Mouse (Mus musculus) frontal cortex, postnatal 36 days (tissue): ENCODE data around the gene Mmp20.

Source experiments
- DNase-seq, 2 experiments: peaks; one replicate each; pipeline ENCODE4 v3.0.0; 2022; ENCODE audit warnings: low spot score in 2 of 2

The Mmp20 gene

DNA sequence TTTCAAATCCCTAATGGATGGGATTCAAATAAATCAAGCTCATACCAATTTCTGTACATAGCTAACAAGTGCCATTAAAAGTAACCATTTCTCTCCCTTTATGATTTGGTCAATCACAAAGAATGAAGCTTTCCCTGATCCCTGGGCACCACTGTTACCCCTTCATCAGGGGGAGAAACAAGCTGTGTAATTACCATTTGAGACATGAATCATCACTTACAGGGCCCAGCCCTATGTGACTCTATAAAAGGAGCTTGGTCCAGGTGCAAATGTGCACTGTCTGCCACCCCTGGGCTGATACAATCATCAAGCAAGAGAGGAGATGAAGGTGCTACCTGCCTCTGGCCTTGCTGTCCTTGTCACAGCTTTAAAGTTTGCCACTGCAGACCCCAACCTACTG lies at the start of gene Mmp20:
Gene Mmp20 (plus strand): TSS at position 301 of the 400 bp plus-strand sequence.
- no peak for DNase-seq

DNA sequence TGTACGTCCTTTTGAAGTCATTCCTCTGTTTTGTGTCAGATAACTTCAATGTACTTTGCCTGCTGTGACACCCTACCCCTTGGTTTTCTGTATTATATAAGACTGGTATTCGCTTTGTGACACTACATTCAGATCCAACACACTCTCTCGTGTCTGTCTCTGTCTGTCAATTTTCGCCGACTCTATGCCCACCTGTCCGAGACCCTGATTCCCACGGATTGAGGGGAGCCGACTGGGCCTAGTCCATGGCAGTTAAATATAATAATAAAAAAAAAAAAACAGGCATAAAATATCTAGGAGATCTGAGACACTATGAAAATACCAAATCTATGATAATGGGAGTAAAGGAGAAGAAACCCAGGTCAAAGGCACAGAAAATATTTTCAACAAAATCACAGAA lies 38.0 kb upstream of the Mmp20 start:
- no peak for DNase-seq

DNA sequence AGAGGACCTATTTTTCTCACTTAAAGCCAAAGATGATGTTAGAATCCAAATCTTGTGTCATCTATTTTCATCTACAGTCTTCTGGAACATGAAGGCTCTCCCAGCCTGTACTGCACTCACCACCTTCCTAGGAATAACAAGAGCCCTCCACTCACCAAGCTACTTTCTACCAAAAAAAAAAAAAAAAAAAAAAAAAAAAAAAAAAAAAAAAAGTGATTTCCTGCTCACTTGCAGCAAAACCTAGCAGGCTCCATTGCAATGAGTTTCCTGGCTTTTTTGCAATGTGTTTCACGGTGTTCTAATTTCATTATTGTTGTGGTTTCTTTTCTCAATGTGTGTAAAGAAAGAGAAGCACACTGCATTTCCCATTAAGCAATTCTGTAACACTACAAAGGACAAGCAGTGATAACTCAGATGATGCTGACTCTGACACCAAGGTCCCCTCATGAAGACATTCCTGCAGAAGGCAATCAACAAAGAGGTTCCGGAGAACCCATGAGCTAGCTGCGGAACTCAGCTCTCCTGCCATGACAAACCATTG lies 34.7 kb upstream of the Mmp20 start:
- no peak for DNase-seq

DNA sequence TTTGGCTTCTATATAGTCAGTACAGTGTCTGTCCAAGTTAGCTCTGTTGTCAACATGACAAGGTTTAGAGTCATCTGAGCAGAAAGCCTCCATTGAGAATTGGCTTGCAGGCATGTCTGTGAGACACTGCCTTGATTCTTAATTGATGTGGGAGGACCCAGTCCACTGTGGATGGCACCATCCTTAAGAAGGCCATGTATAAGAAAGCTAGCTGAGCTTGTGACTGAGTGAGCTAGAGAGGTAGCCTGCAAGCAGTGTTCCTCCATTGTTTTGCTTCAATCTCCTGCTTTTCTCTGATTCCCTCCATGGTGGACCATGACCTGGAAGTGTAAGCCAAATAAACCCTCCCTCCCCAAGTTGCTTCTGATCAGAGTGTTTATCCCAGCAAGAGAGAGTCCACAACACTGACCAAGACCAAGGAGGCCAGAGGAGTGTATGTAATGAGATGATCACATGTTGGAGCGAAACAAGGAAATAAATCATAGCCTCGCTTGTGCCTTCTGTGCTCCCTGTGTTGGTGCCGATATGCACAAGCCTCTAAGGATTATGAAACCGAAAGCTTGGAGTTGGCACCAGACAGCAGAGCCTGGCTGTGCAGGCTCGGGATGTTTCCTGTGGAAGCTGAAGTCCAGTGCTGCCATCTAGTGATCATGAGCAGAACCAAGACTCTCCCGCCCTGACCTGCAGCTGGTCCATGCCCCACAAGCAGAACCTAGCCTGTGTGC lies 33.1 kb upstream of the Mmp20 start:
- DNase-seq: peak; percentile 64 to 89

DNA sequence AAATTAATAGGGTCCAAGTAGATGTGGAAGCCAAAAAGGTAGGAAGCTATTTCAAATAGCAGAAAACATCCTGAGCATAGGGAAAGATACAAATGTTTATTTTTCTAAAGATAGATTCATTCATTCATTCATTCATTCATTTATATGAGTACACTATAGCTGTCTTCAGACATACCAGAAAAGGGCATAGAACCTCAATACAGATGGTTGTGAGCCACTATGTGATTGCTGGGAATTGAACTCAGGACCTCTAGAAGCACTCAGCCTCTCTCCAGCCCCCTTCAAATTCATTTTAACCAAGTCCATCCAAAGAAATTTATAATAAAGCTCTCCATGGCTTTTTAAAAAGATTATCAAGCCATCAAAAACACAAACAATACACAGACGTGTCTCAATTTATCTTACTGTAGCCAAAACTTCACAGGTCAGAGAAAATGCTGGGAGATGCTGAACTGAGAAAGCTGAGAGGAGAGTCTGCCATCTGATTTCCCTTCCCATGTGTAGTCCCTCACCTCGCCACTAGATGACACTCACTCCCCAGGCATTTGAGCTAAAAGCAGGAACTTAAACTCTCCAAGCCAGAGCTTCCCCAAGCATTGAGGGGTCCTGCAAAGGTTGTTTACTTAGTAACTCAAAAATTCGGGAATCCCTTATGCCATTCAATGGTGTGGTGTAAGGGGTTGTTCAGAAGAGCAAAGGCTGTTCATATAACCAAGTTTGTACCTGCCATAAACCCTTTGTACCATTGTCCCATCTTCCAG lies 24.9 kb upstream of the Mmp20 start:
- DNase-seq: peak; percentile 75 to 80

DNA sequence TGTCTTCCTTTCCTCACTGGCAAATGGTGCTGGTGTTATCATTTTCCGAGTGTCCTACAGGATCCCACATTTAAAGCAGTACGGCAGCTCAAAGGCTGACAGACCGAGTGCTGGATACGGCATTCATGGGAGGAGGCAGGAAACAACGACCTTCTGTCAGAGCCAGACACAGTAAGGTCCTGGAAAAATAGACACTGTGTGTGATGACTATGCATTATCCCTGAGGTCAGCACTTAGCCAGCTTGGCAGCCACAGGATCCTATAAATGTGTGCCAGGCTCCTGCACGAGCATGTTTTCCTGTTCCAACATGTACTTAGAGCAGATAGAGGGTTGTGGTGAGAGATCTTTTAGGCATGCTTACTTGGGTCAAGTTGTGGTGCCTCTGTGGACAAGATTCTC lies 24.0 kb upstream of the Mmp20 start:
- no peak for DNase-seq

DNA sequence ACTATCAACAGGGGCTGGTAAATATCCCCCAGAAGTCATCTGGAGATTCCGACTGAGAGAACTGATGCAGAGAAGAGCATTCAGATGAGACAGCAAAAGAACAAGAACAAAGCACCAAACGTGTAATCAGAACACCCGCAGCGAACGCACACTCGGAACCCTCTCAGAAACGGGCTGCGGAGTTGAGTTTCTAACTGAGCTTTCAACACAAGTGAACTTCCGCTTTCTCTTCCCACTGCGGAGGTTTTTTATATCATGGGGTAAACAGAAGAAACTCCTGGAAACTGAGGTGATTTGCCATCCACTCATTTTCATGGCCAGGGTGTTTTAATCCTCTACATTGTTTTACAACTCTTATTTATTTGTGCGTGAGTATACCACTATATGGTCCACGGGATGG lies 22.4 kb upstream of the Mmp20 start:
- no peak for DNase-seq

DNA sequence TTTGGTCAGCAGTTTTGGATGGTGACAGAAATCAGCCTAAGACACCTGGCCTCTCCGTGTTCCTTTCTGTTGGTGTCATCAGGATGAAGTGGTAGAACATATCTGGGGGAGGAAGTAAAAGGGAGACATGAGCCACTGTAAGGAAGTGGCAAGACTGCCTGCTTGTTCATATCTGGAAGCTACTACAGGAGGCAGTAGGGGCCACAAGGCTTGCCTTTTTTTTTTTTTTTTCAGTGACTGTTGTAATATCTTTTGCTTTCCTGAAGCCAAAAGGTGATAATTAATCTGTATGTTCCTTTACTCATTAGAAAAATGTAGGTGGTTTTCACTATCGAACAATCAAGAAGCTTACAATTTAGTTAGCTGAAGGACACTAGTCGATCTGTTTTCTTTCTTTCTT lies 5.4 kb upstream of the Mmp20 start:
- no peak for DNase-seq

DNA sequence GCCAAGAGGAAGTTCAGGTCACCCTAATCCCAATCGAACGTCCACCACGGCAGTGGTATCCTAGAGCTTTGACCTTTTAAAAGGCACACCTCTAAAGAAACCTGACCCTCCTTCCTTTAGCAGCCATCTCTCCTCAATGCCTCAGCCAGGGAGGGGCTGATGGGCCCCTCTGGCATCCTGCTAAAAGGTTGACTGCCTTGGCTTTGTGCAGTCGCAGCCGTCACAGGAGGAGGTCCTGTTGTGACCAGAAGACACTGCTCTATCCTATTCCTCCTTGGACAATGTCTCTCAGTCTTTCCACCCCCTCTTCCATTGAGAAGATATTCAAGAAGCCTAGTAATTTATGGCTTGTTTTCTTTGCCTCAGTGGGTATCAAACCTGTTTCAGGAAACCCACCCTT lies 5.9 kb downstream of the Mmp20 start:
- no peak for DNase-seq

DNA sequence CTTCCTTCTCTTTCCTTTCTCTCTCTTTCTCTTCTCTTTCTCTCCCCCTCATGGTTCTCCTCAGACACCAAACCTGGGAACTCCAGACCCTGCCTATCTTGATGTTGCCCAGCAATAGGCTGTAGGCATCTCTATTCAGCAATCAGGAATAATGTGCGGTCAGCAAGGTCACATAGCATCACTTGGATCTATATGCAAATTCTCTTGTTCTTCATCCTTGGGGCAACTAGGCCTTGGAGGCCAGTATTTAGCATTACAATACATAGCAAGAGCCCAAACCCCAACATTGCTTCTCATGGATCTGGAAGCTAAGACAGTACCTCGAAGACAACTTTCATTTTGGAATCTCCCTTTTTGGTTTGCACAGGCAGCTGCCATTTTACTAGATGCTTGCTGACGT lies 19.9 kb downstream of the Mmp20 start:
- no peak for DNase-seq

DNA sequence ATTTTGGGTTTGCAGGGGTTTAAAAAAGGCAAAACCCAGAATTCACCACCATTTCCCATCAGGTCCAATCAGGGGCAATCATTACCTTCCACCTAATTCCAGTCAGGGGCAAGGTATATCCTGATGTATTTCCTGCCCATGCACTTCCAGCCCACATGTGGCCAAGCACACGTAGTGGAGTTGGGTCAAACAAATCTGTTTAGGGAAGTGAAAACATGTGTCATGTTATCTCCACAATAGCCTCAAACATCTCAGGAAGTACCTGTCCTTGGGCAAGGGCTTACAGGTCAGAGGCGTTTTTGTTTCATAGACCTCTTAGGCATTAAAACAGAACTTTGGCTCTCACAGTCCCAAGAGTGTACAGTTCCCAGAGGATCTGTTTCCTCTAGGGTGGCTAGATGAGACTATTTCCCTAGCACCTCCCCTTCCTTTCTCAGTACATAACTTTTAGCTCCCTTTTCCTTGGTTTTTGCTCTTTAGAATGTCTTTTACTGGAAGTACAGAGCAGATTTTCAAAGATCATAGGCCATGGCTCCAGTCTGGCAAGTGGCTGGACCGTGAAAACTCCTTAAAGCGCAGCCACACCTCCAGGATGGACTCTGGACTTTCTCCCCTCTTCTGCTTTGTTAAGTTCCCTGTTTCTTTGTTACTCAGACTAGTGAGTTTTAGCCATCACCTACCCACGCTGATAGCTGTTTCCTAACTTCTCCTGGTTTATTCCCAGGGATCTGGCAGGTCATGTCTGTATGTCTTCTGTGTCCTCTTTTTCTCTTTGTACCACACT lies 22.6 kb downstream of the Mmp20 start:
- no peak for DNase-seq

DNA sequence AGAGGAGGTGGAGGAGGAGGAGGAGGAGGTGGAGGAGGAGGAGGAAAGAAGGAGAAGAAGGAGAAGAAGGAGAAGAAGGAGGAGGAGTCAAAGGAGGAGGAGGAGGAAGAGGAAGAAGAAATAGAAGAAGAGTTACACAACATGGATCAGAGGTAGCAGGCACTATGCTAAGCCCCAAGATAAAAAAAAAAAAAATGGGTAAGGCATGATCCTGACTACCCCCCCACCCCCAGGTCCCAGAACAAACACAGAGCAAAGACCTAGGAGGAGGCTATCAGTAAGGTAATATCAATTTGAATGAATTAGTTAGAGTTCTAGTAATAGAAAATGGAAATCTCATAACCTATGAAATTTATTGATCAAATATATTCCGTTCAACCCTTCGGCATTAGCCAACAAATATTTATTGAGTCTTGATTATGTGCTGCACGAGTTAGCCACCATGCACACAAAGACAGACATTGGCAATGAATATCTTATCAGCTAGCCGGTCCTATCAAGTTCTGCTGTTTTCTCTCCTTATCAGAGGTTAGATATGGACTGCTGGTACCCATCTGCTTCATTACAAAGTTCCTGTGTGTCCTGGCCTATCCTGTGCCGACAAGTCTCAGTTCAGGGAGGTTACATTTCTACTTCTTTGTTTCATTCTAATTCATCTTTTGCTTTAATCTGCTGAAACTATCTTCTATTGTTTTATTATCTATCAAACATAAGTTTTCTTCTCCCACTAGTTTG lies 24.5 kb downstream of the Mmp20 start:
- DNase-seq: no peak

DNA sequence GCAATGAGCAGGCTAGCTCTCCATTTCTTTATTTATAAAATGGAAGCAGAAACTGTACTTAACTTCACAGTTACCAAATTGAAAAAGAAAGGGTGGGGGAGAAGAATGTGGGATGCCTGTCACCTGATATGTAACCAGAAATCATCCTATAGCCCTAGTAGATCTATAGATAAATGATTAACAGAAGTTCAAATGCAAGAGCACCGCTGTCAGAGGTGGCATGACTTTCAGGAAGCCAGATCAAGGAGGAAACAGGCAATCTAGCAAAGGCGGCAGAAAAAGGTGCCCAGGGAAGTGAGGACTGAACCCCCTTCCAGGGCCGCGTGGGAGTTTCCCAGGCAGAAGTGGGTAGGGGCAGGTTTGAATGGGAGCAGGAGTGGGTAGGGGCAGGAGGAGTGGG lies 29.9 kb downstream of the Mmp20 start:
- DNase-seq: no peak

DNA sequence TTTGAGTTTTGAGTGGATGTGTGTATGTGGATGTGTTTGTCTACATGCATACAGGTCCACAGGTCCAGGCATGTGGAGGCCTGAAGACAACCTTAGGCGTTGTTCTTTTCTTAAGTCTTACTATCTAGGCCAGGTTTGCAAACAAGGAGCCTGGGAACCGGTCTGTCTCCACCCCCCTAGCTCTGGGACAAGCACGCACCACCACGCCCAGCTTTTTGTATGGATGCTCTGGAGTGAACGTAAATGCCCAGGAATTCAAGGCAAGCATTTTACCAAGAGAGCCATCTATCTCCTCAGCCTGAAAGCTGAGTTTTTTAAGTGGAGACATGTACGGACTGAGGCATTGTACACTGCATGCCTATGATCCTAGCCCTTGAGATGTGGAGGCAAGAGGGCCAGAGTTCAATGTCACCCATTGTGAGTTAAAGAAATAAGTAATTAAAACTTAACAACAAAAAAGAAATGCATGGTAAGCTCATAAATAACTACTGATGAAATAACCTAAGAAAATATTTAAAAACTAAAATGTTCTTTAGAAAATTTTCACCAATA lies 31.5 kb downstream of the Mmp20 start:
- DNase-seq: no peak

DNA sequence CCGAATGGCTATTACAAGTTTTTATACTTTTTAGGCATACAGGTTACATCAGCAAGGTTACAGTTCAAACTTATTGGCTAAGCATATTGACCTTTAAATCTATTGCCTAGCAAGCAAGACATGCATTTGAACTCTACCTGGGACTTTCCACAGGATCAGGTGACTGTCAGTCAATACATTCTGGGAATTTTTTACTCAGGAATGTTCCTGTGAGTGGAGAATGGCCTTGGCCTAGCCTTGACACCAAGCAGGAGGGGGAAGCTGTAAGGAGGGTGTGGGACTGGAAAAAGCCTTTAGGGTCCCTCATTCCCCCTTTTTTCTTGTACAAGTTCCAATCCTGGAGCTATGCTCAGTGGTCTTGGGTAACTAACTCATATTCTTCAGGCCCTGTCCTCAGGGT lies 33.3 kb downstream of the Mmp20 start:
- DNase-seq: no peak

DNA sequence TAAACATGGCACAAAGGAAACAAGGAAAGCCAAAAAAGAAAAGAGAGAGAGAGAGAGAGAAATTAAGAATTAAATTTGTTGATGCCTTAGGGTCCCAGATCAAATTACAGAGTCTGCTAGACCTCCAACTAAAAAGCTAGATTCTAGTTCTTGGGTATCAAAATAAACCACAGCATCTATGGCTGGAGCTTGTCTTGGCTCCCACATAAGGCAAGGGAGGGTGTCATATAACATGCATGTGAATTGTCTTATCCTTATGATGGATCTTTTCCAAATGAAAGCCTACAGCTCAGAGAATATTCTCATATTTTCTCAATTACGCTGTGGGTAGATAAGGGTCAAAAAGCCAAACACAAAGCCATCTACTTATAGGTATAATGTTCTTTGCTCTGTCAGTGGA lies 41.6 kb downstream of the Mmp20 start:
- DNase-seq: no peak

DNA sequence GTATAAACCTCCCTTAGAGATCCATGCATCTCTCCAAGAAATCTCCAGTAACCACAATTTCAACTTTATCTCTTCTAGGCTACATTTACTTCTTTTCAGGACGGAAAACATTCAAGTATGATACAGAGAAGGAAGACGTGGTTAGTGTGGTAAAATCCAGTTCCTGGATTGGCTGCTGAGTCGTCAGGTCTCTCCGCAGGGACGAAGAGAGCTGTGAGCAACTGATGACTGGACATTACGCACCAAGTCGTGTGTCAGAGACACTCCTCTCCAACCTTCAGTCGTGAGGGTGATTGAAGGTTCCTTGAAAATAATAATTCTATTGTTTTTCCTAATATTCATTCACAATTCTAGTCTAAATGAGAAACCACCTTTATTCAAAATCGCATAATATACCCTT lies 45.0 kb downstream of the Mmp20 start:
- no peak for DNase-seq

DNA sequence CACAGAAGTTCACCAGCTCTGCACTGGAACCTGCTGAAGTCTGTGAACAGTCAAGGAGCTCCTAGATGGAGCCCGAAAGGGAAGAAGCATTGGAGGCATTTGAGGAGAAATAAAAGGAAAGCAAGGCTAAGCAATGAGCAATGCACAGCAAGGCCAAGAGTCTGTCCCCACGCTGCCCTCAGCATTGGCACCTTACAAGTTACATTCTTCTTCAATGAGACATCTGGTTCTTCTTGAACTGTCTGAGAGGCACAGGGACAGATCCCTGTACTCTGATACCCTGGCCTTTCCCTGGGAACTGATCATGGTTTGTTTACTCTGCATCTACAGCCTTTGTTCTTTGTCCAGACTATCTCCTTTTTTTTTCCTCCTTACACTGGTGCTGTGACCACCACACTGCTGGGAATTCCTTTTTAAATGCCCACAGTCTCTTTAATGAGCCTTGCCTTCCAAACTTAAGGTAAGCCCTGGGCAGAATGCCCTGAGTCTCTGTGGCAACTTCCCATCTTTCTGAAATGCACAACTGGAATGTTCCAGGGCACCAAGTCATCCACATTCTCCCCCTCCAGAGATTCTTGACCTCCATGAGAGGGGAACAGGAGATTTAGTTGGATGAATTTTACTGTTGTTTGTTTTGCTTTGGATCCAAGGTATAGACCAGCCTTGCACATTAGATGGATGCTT lies 50.3 kb downstream of the Mmp20 start:
- no peak for DNase-seq

DNA sequence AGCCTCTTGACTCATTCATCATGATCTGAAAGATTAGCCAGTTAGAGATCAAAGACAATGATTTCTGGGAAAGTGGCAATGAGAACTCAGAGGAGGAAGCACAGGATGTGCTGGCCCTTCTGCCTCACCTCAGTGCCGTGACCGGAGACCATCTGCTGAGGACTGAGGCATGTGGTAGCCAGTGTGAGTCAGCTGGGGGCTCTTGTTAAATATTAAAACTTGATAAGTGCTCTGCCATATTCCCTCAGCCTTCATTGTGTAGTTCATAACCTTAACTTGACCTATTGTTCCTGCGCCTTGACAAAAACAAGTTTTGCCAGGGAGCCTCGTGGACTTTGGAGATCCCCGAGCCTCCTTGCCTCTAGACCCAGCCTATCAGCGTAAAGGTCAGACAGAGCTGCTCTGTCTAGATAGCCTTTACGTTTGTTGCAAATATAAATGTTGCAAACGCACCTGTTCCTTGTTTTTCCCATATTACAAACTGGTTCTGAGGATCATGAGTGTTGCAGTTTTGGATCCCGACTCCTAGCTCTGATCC lies 54.1 kb downstream of the Mmp20 start:
- no peak for DNase-seq

DNA sequence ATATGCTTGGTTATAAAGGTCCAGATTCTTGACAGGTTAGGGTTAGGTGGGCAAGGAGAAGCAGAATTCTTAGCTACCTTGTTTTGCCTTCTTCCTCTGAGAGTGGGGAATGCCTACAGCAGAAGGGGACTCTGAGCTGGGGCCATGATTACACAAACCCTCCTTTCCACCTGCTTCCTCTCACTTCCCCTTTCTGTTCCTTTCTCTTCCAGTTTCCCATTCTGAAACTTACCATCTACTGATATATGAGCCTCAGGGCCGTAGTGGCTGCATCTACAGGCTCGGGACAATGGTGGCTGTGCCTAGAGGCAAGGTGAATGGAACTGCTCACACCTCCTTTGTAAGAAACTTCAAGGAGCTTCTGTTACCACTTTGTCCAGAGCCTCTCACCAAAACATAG lies 58.0 kb downstream of the Mmp20 start:
- no peak for DNase-seq

DNA sequence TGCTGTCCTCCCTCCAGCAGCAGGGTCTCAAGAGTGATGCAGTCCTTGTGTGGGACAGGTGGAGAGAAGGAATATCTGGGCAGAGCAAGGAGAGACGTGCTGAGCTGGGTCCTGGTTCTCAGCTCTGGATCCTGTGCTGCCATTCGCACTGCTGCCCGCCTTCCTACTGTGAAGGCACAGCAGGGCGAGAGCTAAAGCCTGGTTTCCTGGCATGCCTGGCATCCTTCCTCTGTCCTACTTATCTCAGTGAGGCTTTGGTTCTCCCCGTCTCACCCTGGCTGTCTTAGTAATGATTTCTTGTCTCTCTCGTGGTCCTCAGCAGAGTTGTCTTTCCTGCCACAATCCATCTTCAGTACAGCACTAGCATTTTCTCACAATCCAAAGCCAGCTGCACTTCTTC lies 61.8 kb downstream of the Mmp20 start:
- no peak for DNase-seq
